Mouse (Mus musculus): Measurements from ENCODE around the gene Gpatch8. TPM values are rescaled to one million over a fixed set of nuclear protein-coding genes. Genes with fewer than 3 reads are reported as not detected.
"Not testable (repeated sequence)": the region's sequence is repeated elsewhere in the genome, so short reads cannot be mapped to it uniquely, and the experiment has no call there.

Gpatch8 gene
- polyA plus RNA-seq, 1 experiment = 16.7 TPM

DNA sequence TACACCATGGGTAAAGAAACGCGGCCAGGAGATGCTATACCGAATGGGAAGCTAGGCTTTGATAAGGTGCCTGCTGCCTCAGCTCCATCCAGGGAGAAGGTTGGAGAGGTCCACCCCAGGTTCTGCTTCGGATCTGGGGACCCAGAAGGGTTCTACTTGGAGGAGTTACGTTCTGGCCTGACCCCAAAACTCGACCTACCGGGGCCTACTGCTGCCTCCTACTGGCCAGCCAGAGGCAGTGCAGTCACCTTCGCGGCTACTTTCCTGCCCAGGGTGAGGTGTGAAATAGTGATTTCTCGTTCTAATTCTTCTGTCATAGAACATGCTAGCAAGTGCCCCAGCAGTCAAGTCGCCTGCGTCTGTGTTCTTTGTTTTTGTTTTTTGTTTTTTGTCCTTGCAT is 12.0 kb upstream of the Gpatch8 start:
- no peaks in the 10 kb centered on the region for H3K27me3 ChIP-seq (ENCODE audit: control insufficient read depth, insufficient read depth, low read length)
- TF ChIP-seq POLR2A (IDR thresholded peaks at IDR 0.05; ENCODE audit: control insufficient read depth, low read depth, low read length) = no peak
- TF ChIP-seq CTCF (IDR thresholded peaks at IDR 0.05; ENCODE audit: control insufficient read depth, insufficient read depth, insufficient replicate concordance, low read depth, low read length) = peak; percentile 93
- H3K36me3 ChIP-seq (ENCODE audit: control insufficient read depth, insufficient read depth, low read length) = no peaks in the 10 kb centered on the region
- H3K4me1 ChIP-seq (ENCODE audit: control insufficient read depth, insufficient read depth, low read length) = peaks cover 4% of the 10 kb centered on the region
- peak overlapping the region; percentile 82 for H3K4me3 ChIP-seq (ENCODE audit: control insufficient read depth, low read depth, low read length)
- no peak overlapping the region for H3K27ac ChIP-seq (ENCODE audit: control insufficient read depth, insufficient read depth, low read depth, low read length)

DNA sequence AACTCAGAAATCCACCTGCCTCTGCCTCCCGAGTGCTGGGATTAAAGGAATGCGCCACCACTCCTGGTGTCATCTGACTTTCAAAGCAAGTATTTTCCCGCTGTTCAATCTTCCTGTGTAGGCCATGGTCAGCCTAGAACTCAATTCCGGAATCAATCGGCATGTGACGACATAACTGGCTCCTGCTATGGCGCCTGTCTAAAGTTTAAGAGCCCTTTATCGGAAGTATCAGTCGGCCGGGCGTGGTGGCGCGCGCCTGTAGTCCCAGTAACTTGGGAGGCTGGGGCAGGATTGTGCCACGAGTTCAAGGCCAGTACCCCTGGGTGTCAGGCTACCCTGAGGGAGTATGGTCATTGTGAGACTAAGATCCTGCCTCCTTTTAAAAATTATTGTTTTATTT is 11.5 kb upstream of the Gpatch8 start:
- Histone ChIP-seq H3K4me3 (ENCODE audit: control insufficient read depth, low read depth, low read length) (peak overlapping the region; percentile 63), H3K4me1 (ENCODE audit: control insufficient read depth, insufficient read depth, low read length) (peaks cover 2% of the 10 kb centered on the region; the same call in 1 of the 2 replicates), H3K36me3 (ENCODE audit: control insufficient read depth, insufficient read depth, low read length) (no peaks in the 10 kb centered on the region), H3K27me3 (ENCODE audit: control insufficient read depth, insufficient read depth, low read length) (no peaks in the 10 kb centered on the region), H3K27ac (ENCODE audit: control insufficient read depth, insufficient read depth, low read depth, low read length) (no peak overlapping the region)
- no peak for TF ChIP-seq CTCF (IDR thresholded peaks at IDR 0.05; ENCODE audit: control insufficient read depth, insufficient read depth, insufficient replicate concordance, low read depth, low read length)
- TF ChIP-seq POLR2A (IDR thresholded peaks at IDR 0.05; ENCODE audit: control insufficient read depth, low read depth, low read length) = no peak

DNA sequence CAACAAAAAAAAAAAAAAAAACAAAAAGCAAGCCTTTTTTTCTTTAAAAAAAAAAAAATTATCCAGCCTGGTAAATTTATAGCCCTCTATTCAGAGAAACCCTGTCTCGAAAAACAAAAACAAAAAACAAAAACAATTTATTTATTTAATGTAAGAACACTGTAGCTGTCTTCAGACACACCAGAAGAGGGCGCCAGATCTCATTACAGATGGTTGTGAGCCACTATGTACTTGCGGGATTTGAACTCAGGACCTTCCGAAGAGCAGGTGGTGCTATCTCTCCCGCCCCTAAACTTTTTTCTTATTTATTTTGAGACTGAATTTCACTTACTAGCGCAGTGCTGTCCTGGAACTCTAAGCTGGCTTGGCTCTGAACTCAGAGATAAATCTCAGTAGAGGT is 11.0 kb upstream of the Gpatch8 start:
- no peak overlapping the region for H3K27ac ChIP-seq (ENCODE audit: control insufficient read depth, insufficient read depth, low read depth, low read length)
- peaks cover 2% of the 10 kb centered on the region; the same call in 1 of the 2 replicates for H3K4me1 ChIP-seq (ENCODE audit: control insufficient read depth, insufficient read depth, low read length)
- no peak for TF ChIP-seq CTCF (IDR thresholded peaks at IDR 0.05; ENCODE audit: control insufficient read depth, insufficient read depth, insufficient replicate concordance, low read depth, low read length)
- TF ChIP-seq POLR2A (IDR thresholded peaks at IDR 0.05; ENCODE audit: control insufficient read depth, low read depth, low read length) = no peak
- H3K27me3 ChIP-seq (ENCODE audit: control insufficient read depth, insufficient read depth, low read length) = no peaks in the 10 kb centered on the region
- H3K4me3 ChIP-seq (ENCODE audit: control insufficient read depth, low read depth, low read length) = peak overlapping the region; percentile 63; the same call in 1 of the 2 replicates
- H3K36me3 ChIP-seq (ENCODE audit: control insufficient read depth, insufficient read depth, low read length) = no peaks in the 10 kb centered on the region

DNA sequence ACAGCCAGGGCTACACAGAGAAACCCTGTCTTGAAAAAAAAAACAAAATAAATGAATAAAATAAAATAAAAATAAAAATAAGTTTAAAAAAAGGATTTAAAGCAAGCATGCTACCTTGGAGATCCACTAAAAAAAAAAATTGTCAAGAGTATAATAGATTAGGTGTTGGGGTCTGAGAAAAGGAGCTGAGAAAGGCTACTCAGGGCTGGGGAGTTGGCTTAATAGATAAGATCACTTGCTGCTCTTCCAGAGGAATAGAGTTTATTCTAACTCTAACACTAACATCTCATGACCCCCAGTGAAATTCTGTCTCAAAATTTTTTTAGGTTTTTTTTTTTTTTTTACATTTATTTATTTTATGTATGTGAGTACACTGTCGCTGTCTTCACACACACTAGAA is 10.1 kb upstream of the Gpatch8 start:
- H3K27me3 ChIP-seq (ENCODE audit: control insufficient read depth, insufficient read depth, low read length) = no peaks in the 10 kb centered on the region
- peaks cover 2% of the 10 kb centered on the region; the same call in 1 of the 2 replicates for H3K4me1 ChIP-seq (ENCODE audit: control insufficient read depth, insufficient read depth, low read length)
- H3K4me3 ChIP-seq (ENCODE audit: control insufficient read depth, low read depth, low read length) = no peak overlapping the region
- no peaks in the 10 kb centered on the region for H3K36me3 ChIP-seq (ENCODE audit: control insufficient read depth, insufficient read depth, low read length)
- no peak overlapping the region for H3K27ac ChIP-seq (ENCODE audit: control insufficient read depth, insufficient read depth, low read depth, low read length)
- TF ChIP-seq POLR2A (IDR thresholded peaks at IDR 0.05; ENCODE audit: control insufficient read depth, low read depth, low read length) = no peak
- TF ChIP-seq CTCF (IDR thresholded peaks at IDR 0.05; ENCODE audit: control insufficient read depth, insufficient read depth, insufficient replicate concordance, low read depth, low read length) = no peak

DNA sequence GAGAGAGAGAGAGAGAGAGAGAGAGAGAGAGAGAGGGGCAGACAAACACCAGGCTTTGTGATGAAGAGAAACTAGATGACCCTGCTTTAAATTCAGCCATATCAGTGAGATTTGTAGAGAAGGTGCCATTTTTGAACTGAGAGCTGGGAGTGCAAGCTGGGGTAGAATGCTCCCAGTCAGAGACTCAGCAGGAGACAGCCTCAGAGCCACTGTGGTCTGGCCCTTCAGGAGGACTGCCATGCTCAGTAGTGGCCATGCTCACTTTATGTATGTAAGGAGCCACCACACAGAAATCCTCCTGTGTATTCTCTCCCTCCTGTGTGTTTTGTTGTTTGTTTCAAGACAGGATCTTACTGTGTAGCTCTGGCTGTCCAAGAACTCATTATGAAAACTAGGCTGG is 9.5 kb upstream of the Gpatch8 start:
- Histone ChIP-seq H3K4me1 (ENCODE audit: control insufficient read depth, insufficient read depth, low read length) (peaks cover 2% of the 10 kb centered on the region; the same call in 1 of the 2 replicates), H3K36me3 (ENCODE audit: control insufficient read depth, insufficient read depth, low read length) (no peaks in the 10 kb centered on the region), H3K27me3 (ENCODE audit: control insufficient read depth, insufficient read depth, low read length) (no peaks in the 10 kb centered on the region), H3K4me3 (ENCODE audit: control insufficient read depth, low read depth, low read length) (no peak overlapping the region), H3K27ac (ENCODE audit: control insufficient read depth, insufficient read depth, low read depth, low read length) (no peak overlapping the region)
- TF ChIP-seq CTCF (IDR thresholded peaks at IDR 0.05; ENCODE audit: control insufficient read depth, insufficient read depth, insufficient replicate concordance, low read depth, low read length) (no peak), POLR2A (IDR thresholded peaks at IDR 0.05; ENCODE audit: control insufficient read depth, low read depth, low read length) (no peak)

DNA sequence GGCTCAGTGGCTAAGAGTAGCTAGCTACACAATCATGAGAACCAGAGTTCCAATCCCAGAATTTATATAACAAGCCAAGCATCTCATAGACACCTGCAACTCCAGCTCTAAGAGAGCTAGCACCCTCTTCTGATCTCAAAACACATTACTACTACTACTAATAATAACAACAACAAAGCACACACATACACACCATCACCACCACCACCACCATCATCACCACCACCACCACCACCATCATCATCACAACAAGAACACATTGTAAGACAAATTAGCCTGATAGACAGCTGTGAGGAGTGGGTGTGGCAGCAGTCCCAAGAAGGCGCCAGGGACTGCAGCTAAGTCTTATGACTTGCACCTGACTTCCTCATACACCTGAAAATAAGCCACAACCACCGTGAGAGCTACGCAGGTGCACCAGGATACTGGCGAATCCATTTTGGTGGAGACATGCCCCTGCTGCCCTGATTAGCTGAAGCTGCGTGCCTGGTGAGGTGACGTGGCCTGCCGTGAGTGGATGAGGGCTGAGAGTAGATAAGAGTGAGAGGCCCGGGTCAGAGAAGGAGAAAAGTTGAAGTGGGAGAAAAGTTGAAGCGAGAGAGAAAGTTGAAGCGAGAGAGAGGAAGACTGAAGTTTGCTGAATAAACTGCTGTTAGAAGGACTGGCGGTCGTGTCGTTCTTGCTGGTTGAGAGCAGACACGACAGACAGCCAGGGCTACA is 8.9 kb upstream of the Gpatch8 start:
- not testable (repeated sequence) for H3K27me3 ChIP-seq (ENCODE audit: control insufficient read depth, insufficient read depth, low read length); H3K36me3 ChIP-seq (ENCODE audit: control insufficient read depth, insufficient read depth, low read length); H3K4me3 ChIP-seq (ENCODE audit: control insufficient read depth, low read depth, low read length); H3K4me1 ChIP-seq (ENCODE audit: control insufficient read depth, insufficient read depth, low read length); H3K27ac ChIP-seq (ENCODE audit: control insufficient read depth, insufficient read depth, low read depth, low read length)

DNA sequence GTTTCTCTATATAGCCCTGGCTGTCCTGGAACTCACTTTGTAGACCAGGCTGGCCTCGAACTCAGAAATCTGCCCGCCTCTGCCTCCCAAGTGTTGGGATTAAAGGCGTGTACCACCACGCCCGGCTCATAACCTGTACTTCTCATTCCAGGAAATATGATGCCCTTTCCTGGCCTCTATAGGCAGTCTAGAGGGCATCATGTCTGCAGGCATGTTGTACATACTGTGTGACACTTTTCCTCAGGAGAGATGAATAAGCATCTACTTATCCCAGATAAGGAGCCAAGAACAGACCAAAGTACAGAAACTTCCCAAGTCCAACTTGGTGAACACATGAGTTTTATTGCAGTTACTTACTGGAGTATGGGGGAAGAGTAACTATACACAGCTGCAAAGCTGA is 2.5 kb upstream of the Gpatch8 start:
- peaks cover 4% of the 10 kb centered on the region; the same call in 1 of the 2 replicates for H3K4me1 ChIP-seq (ENCODE audit: control insufficient read depth, insufficient read depth, low read length)
- H3K4me3 ChIP-seq (ENCODE audit: control insufficient read depth, low read depth, low read length) = no peak overlapping the region
- no peaks in the 10 kb centered on the region for H3K27me3 ChIP-seq (ENCODE audit: control insufficient read depth, insufficient read depth, low read length)
- H3K36me3 ChIP-seq (ENCODE audit: control insufficient read depth, insufficient read depth, low read length) = no peaks in the 10 kb centered on the region
- TF ChIP-seq CTCF (IDR thresholded peaks at IDR 0.05; ENCODE audit: control insufficient read depth, insufficient read depth, insufficient replicate concordance, low read depth, low read length) (no peak), POLR2A (IDR thresholded peaks at IDR 0.05; ENCODE audit: control insufficient read depth, low read depth, low read length) (no peak)
- no peak overlapping the region for H3K27ac ChIP-seq (ENCODE audit: control insufficient read depth, insufficient read depth, low read depth, low read length)

All from testis, adult 2 months (tissue).